Mouse (Mus musculus): ENCODE results near the gene Rbm20. TPM values are rescaled to one million over a fixed set of nuclear protein-coding genes. Genes with fewer than 3 reads are reported as not detected.

The Rbm20 gene
- total and polyA plus RNA-seq, 3 experiments = 0.05 to 0.56 (median 0.08) TPM

DNA sequence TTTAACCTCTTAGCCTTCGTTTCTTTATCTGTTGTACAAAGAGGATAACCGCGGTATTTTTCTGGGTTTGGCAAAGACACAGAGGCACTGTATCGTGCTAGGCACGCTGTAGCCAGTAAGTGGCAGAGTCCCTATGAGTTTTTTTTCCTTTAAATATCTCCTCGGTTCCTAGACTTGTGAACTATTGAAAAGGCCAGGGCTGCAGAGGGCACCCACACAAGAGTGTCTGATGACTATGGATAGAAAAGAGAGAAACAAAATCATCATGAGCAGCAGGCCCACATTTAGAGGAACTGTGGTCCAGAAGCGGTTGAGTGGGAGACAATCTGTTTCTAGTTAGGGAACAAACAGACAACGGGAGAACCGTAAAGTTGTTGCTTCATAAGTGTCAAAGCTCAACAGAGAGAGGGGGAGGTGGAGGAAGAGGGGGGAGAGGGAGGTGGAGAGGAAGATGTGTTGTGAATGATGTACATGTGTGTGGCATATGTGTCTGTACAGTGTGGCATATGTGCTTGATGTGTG, 215.8 kb downstream of the Rbm20 start:
- no peaks in the 10 kb centered on the region for H3K36me3 ChIP-seq (replicated peaks in 1 of 2; ENCODE audit: control insufficient read depth in 1 of 2, insufficient read depth in 1 of 2, low read length in 1 of 2)
- H3K4me2 ChIP-seq (ENCODE audit: insufficient read depth, low read depth, poor library complexity, severe bottlenecking) = 0 out of 2 replicates have a peak overlapping the region, but pooled peaks have one; percentile 2
- no peak overlapping the region for H3K9ac ChIP-seq (ENCODE audit: insufficient read depth, low read depth)
- TF ChIP-seq GABPA (IDR thresholded peaks at IDR 0.05; ENCODE audit: insufficient replicate concordance, low read depth, low read length) (no peak), ETS1 (conservative IDR thresholded peaks at IDR 0.05; ENCODE audit: low read depth, low read length) (no peak; the same call in 1 of the 2 replicates), ZNF384 (IDR thresholded peaks at IDR 0.05; ENCODE audit: low read depth, low read length) (peak; percentile 23; the same call in 1 of the 2 replicates)
- in situ Hi-C loops (cut with MboI; ENCODE audit: low pct_ligation_motif_present, low pct_unique_long_range_greater_than_20kb, low sequenced_read_pairs) (no loop called here), dilution Hi-C loops (cut with MboI; ENCODE audit: extremely low pct_ligation_motif_present, extremely low pct_unique_long_range_greater_than_20kb, low sequenced_read_pairs) (no loop called here)
- DNase-seq (ENCODE audit: extremely low read depth) = no peak
- H3K4me1 ChIP-seq (ENCODE audit: control insufficient read depth in 1 of 2, insufficient read depth in 2 of 2) = peaks cover 33 to 67% of the 10 kb centered on the region in 2 experiments
- no peaks in the 10 kb centered on the region for H3K27me3 ChIP-seq (replicated peaks)
- H3K4me3 ChIP-seq (replicated peaks in 1 of 3; ENCODE audit: low read depth in 2 of 3, low read length in 2 of 3, poor library complexity in 1 of 3) = no peak overlapping the region
- no peaks in the 10 kb centered on the region for H3K9me3 ChIP-seq (replicated peaks; ENCODE audit: low read length)
- no peaks in the 10 kb centered on the region for H3K79me2 ChIP-seq (replicated peaks; ENCODE audit: control insufficient read depth, extremely low read depth, insufficient read depth, poor library complexity, severe bottlenecking)
- peak overlapping the region; percentile 58; the same call in 1 of the 2 replicates for H3K27ac ChIP-seq (ENCODE audit: insufficient read depth, low read depth)

DNA sequence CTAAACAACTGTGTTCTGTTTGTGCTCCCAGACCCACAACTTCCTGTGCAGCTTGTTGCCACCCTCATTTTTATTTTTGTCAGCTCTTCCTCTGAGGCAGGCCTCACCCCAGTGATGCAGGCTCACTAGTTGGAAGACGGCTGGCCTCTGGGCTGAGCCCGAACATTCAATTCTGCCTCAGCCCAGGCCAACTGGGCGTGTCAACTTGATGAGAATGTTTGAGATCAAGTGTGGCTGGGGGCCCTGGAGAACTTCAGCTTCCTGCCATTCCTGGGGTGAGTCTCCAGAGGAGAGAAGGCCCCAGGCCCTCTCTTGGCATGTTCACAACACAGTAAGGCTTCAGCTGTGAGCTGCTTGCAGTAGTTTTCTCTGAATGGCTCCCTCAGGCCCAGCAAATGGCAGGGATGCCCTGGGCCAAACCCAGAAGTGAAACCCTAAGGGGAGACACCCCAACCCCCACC, 216.6 kb downstream of the Rbm20 start:
- no peak overlapping the region for H3K4me3 ChIP-seq (replicated peaks in 1 of 3; ENCODE audit: low read depth in 2 of 3, low read length in 2 of 3, poor library complexity in 1 of 3)
- no peaks in the 10 kb centered on the region for H3K9me3 ChIP-seq (replicated peaks; ENCODE audit: low read length)
- no peaks in the 10 kb centered on the region for H3K36me3 ChIP-seq (replicated peaks in 1 of 2; ENCODE audit: control insufficient read depth in 1 of 2, insufficient read depth in 1 of 2, low read length in 1 of 2)
- no peaks in the 10 kb centered on the region for H3K27me3 ChIP-seq (replicated peaks)
- in situ Hi-C loops (cut with MboI; ENCODE audit: low pct_ligation_motif_present, low pct_unique_long_range_greater_than_20kb, low sequenced_read_pairs) = no loop called here
- H3K27ac ChIP-seq (ENCODE audit: insufficient read depth, low read depth) = peak overlapping the region; percentile 67
- H3K79me2 ChIP-seq (replicated peaks; ENCODE audit: control insufficient read depth, extremely low read depth, insufficient read depth, poor library complexity, severe bottlenecking) = no peaks in the 10 kb centered on the region
- H3K4me1 ChIP-seq (ENCODE audit: control insufficient read depth in 1 of 2, insufficient read depth in 2 of 2) = peaks cover 38 to 76% of the 10 kb centered on the region in 2 experiments
- peak; percentile 45 for DNase-seq (ENCODE audit: extremely low read depth)
- 0 out of 2 replicates have a peak overlapping the region, but pooled peaks have one; percentile 2 for H3K4me2 ChIP-seq (ENCODE audit: insufficient read depth, low read depth, poor library complexity, severe bottlenecking)
- dilution Hi-C loops (cut with MboI; ENCODE audit: extremely low pct_ligation_motif_present, extremely low pct_unique_long_range_greater_than_20kb, low sequenced_read_pairs) = no loop called here
- H3K9ac ChIP-seq (ENCODE audit: insufficient read depth, low read depth) = peak overlapping the region; percentile 5
- TF ChIP-seq IRF4 (IDR thresholded peaks at IDR 0.05; ENCODE audit: low read depth, low read length) (peak; percentile 68), UBTF (IDR thresholded peaks at IDR 0.05; ENCODE audit: low read depth, low read length) (no peak), ETS1 (conservative IDR thresholded peaks at IDR 0.05; ENCODE audit: low read depth, low read length) (no peak), ZC3H11A (IDR thresholded peaks at IDR 0.05; ENCODE audit: low read depth, low read length) (no peak), HCFC1 (IDR thresholded peaks at IDR 0.05; ENCODE audit: low read depth, low read length) (no peak), CHD2 (IDR thresholded peaks at IDR 0.05; ENCODE audit: low read length) (peak; percentile 53; the same call in 1 of the 2 replicates), NRF1 (IDR thresholded peaks at IDR 0.05; ENCODE audit: low read depth, low read length) (no peak), ZMIZ1 (IDR thresholded peaks at IDR 0.05; ENCODE audit: low read depth, low read length) (no peak), MAX (IDR thresholded peaks at IDR 0.05; ENCODE audit: low read length) (no peak), TCF12 (IDR thresholded peaks at IDR 0.05; ENCODE audit: low read depth, low read length) (0 out of 2 replicates have a peak, but pooled peaks have one; percentile 27), BHLHE40 (IDR thresholded peaks at IDR 0.05; ENCODE audit: low read depth, low read length) (no peak), TBP (conservative IDR thresholded peaks at IDR 0.05; ENCODE audit: low read depth, low read length) (no peak), GABPA (IDR thresholded peaks at IDR 0.05; ENCODE audit: insufficient replicate concordance, low read depth, low read length) (no peak), CHD1 (IDR thresholded peaks at IDR 0.05; ENCODE audit: low read depth, low read length) (no peak), E2F4 (IDR thresholded peaks at IDR 0.05; ENCODE audit: insufficient replicate concordance, low read depth, low read length) (no peak), RCOR1 (conservative IDR thresholded peaks at IDR 0.05; ENCODE audit: low read depth, low read length) (no peak), ZNF384 (IDR thresholded peaks at IDR 0.05; ENCODE audit: low read depth, low read length) (no peak), USF1 (IDR thresholded peaks at IDR 0.05; ENCODE audit: low read depth, low read length) (no peak), JUND (conservative IDR thresholded peaks at IDR 0.05; ENCODE audit: low read depth, low read length) (no peak), MAZ (IDR thresholded peaks at IDR 0.05; ENCODE audit: low read depth, low read length) (no peak), ELF1 (IDR thresholded peaks at IDR 0.05; ENCODE audit: low read depth, low read length) (peak; percentile 22; the same call in 1 of the 2 replicates), RAD21 (IDR thresholded peaks at IDR 0.05; ENCODE audit: low read depth, low read length) (no peak), MYC (IDR thresholded peaks at IDR 0.05; ENCODE audit: low read depth, low read length) (no peak), KAT2A (IDR thresholded peaks at IDR 0.05; ENCODE audit: insufficient replicate concordance, low read length) (no peak), MEF2A (IDR thresholded peaks at IDR 0.05; ENCODE audit: borderline replicate concordance, low read depth, low read length) (no peak), POLR2AphosphoS2 (IDR thresholded peaks at IDR 0.05; ENCODE audit: low read depth, low read length) (no peak), JUN (IDR thresholded peaks at IDR 0.05; ENCODE audit: insufficient read depth, low read depth, low read length) (no peak), NELFE (IDR thresholded peaks at IDR 0.05; ENCODE audit: low read depth, low read length) (no peak; the same call in 1 of the 2 replicates), MXI1 (IDR thresholded peaks at IDR 0.05; ENCODE audit: low read depth, low read length) (no peak), CTCF (conservative IDR thresholded peaks at IDR 0.05 in 1 of 2, IDR thresholded peaks at IDR 0.05 in 1 of 2; ENCODE audit: low read depth in 2 of 2, low read length in 2 of 2) (no peak), ZKSCAN1 (IDR thresholded peaks at IDR 0.05; ENCODE audit: borderline replicate concordance, low read depth, low read length) (no peak)

All from CH12.LX (cell line).